In genomic region chr7:34955295-34955694, GRCm38 (mm10) we compare ENCODE assay signal across 20 mouse cellular contexts. TPM values are rescaled to one million over a fixed set of nuclear protein-coding genes. Genes with fewer than 3 reads are reported as not detected.
A peak's percentile ranks its signal among the peaks of the same experiment; 100 is the strongest.
DNase-seq lines count a peak whose midpoint lies in the region; ATAC-seq lines count a peak whose summit lies in the region.
"Had no signal": no experiment of that assay in that cellular context is flagged by ENCODE, and none has a peak within 500 bp of the region (broad histone marks: within the 10 kb centered on the region; RNA-seq: fewer than 3 reads in every experiment).

No protein-coding gene starts in this region.

- no peak for ATAC-seq in midbrain, embryonic 14.5 days (ENCODE audit: low FRiP score, low TSS enrichment)
- no peak for ATAC-seq in midbrain, embryonic 11.5 days (ENCODE audit: low FRiP score)
- no peak for ATAC-seq in neural tube, embryonic 15.5 days (ENCODE audit: low FRiP score)
- ATAC-seq: forebrain, postnatal 0 days had no signal

- intact Hi-C loops in gastrocnemius, postnatal 36 days (cut with DNase I), result no loop called here

- peak; percentile 54 for DNase-seq in gastrocnemius, postnatal 10 days
- DNase-seq in gastrocnemius, postnatal 36 days, result no peak
- DNase-seq in midbrain, embryonic 14.5 days, result no peak
- no peak for DNase-seq in midbrain, embryonic 11.5 days (ENCODE audit: low spot score, missing footprints)
- DNase-seq in adrenal gland, postnatal 14 days, result peak; percentile 25
- DNase-seq in kidney, postnatal 14 days, result no peak
- DNase-seq: B cell, adult 2 months; cerebellum, adult 9-10 months; forebrain, postnatal 0 days; heart, adult 2 months; kidney, adult 18-20 months; layer of hippocampus, postnatal 36 days; thymus, postnatal 36 days had no signal

- H3K9me3 ChIP-seq in midbrain, embryonic 14.5 days (ENCODE audit: control insufficient read depth, low read length), result no peaks in the 10 kb centered on the region
- no peaks in the 10 kb centered on the region for H3K9me3 ChIP-seq in midbrain, embryonic 11.5 days (ENCODE audit: control insufficient read depth, low read length)
- H3K9me3 ChIP-seq in neural tube, embryonic 15.5 days (replicated peaks), result no peaks in the 10 kb centered on the region
- H3K9me3 ChIP-seq: embryonic facial prominence, embryonic 13.5 days; heart, embryonic 15.5 days; limb, embryonic 15.5 days; liver, embryonic 15.5 days had no signal

- H3K4me2 ChIP-seq in midbrain, embryonic 14.5 days (ENCODE audit: low read length), result no peak overlapping the region
- no peak overlapping the region for H3K4me2 ChIP-seq in midbrain, embryonic 11.5 days
- no peak overlapping the region for H3K4me2 ChIP-seq in neural tube, embryonic 15.5 days
- H3K4me2 ChIP-seq: embryonic facial prominence, embryonic 13.5 days; heart, embryonic 15.5 days; limb, embryonic 15.5 days; liver, embryonic 15.5 days had no signal

- 0 out of 2 replicates have a peak, but pooled peaks cover 2% of the 10 kb centered on the region for H3K4me1 ChIP-seq in midbrain, embryonic 14.5 days (ENCODE audit: control insufficient read depth, insufficient read depth, low read length)
- no peaks in the 10 kb centered on the region for H3K4me1 ChIP-seq in midbrain, embryonic 11.5 days (ENCODE audit: control insufficient read depth, insufficient read depth, low read length)
- peaks cover 17% of the 10 kb centered on the region for H3K4me1 ChIP-seq in neural tube, embryonic 15.5 days
- H3K4me1 ChIP-seq: heart, embryonic 15.5 days had no signal

- no peak overlapping the region for H3K9ac ChIP-seq in midbrain, embryonic 14.5 days (replicated peaks; ENCODE audit: low read length)
- H3K9ac ChIP-seq in midbrain, embryonic 11.5 days (ENCODE audit: low read length), result no peak overlapping the region
- no peak overlapping the region for H3K9ac ChIP-seq in neural tube, embryonic 15.5 days (replicated peaks)
- H3K9ac ChIP-seq: embryonic facial prominence, embryonic 13.5 days; forebrain, postnatal 0 days; heart, embryonic 15.5 days; limb, embryonic 15.5 days; liver, embryonic 15.5 days had no signal

- H3K27ac ChIP-seq in midbrain, embryonic 14.5 days (replicated peaks; ENCODE audit: low read depth, low read length), result peak overlapping the region; percentile 49; the same call in 1 of the 2 replicates
- H3K27ac ChIP-seq in midbrain, embryonic 11.5 days (ENCODE audit: low read depth, low read length), result no peak overlapping the region
- H3K27ac ChIP-seq in neural tube, embryonic 15.5 days (replicated peaks), result 0 out of 2 replicates have a peak overlapping the region, but pooled peaks have one; percentile 37
- H3K27ac ChIP-seq: embryonic facial prominence, embryonic 13.5 days; heart, adult 2 months; heart, embryonic 15.5 days; kidney, postnatal 0 days; layer of hippocampus, adult 2 months; limb, embryonic 15.5 days; liver, embryonic 15.5 days had no signal

- WGBS in midbrain, embryonic 14.5 days, result 68% methylated on average over 3 of the region's 3 CpGs
- 86% methylated on average over 3 of the region's 3 CpGs for WGBS in midbrain, embryonic 11.5 days
- WGBS in neural tube, embryonic 15.5 days, result 56% methylated on average over 3 of the region's 3 CpGs

- no peaks in the 10 kb centered on the region for H3K36me3 ChIP-seq in midbrain, embryonic 14.5 days (ENCODE audit: control insufficient read depth, insufficient read depth, low read length)
- H3K36me3 ChIP-seq in midbrain, embryonic 11.5 days (ENCODE audit: control insufficient read depth, insufficient read depth, low read length), result no peaks in the 10 kb centered on the region
- no peaks in the 10 kb centered on the region for H3K36me3 ChIP-seq in neural tube, embryonic 15.5 days
- H3K36me3 ChIP-seq: heart, embryonic 15.5 days; liver, embryonic 15.5 days had no signal

- no peak overlapping the region for H3K4me3 ChIP-seq in midbrain, embryonic 14.5 days (replicated peaks; ENCODE audit: low read depth, low read length)
- no peak overlapping the region for H3K4me3 ChIP-seq in midbrain, embryonic 11.5 days (ENCODE audit: low read depth, low read length)
- no peak overlapping the region for H3K4me3 ChIP-seq in neural tube, embryonic 15.5 days (replicated peaks)
- H3K4me3 ChIP-seq: embryonic facial prominence, embryonic 13.5 days; heart, adult 2 months; heart, embryonic 15.5 days; layer of hippocampus, adult 2 months; limb, embryonic 15.5 days; liver, embryonic 15.5 days had no signal

- no peaks in the 10 kb centered on the region for H3K27me3 ChIP-seq in midbrain, embryonic 14.5 days (ENCODE audit: control insufficient read depth, insufficient read depth, low read length)
- H3K27me3 ChIP-seq in midbrain, embryonic 11.5 days (ENCODE audit: control insufficient read depth, insufficient read depth, low read length), result no peaks in the 10 kb centered on the region
- no peaks in the 10 kb centered on the region for H3K27me3 ChIP-seq in neural tube, embryonic 15.5 days (replicated peaks)
- H3K27me3 ChIP-seq: embryonic facial prominence, embryonic 13.5 days; heart, embryonic 15.5 days; limb, embryonic 15.5 days; liver, embryonic 15.5 days had no signal

RNA-seq across cellular contexts. Expression of gene Pepd, which starts 43.1 kb away (rescaled TPM):
- total RNA-seq in gastrocnemius, postnatal 10 days (2021), result 10 to 100 TPM; 28.7 to 29.8 TPM
- 10 to 100 TPM; 25.6 to 27.0 TPM for total RNA-seq in gastrocnemius, postnatal 36 days (2021)
- polyA plus RNA-seq in midbrain, embryonic 14.5 days (2014; fragmentation: Nextera tagmentation; extraction: Ambion mirVana), result 57.2 and 62.4 TPM in 2 replicates
- 64.9 and 67.3 TPM in 2 replicates for polyA plus RNA-seq in midbrain, embryonic 11.5 days (2014; fragmentation: Nextera tagmentation; extraction: Ambion mirVana)
- total RNA-seq in adrenal gland, postnatal 14 days (2021), result 52.8 and 53.9 TPM in 2 replicates
- polyA plus RNA-seq in neural tube, embryonic 15.5 days (2015; fragmentation: Nextera tagmentation; extraction: Ambion mirVana), result 67.5 and 74.9 TPM in 2 replicates

Comparison
In these comparisons a context has a peak if more than half of its experiments do, and no peak if none do; other contexts are left out.
1. DNase-seq: peak in gastrocnemius, postnatal 10 days (single experiment) and adrenal gland, postnatal 14 days (single experiment); none in gastrocnemius, postnatal 36 days (0 of 2), midbrain, embryonic 14.5 days (single experiment), midbrain, embryonic 11.5 days (single experiment) and kidney, postnatal 14 days (single experiment).